Mouse (Mus musculus) liver, adult 10 weeks (tissue): ENCODE measurements around the gene Kcnmb1. TPM values are rescaled to one million over a fixed set of nuclear protein-coding genes. Genes with fewer than 3 reads are reported as not detected.

Source experiments
- polyA plus RNA-seq: library from polyadenylated mRNA; stranded (reverse); fragments of 350-450 nt; fragmentation: Illumina TruSeq; extraction: RNeasy Lipid Tissue Mini Kit (QIAGEN cat#74804); gene quantifications from one replicate; pipeline ENCODE4 v1.2.3, GENCODE M21; 2014; ENCODE audit warnings: low read depth, low replicate concordance

Gene Kcnmb1
- polyA plus RNA-seq, result not detected

DNA sequence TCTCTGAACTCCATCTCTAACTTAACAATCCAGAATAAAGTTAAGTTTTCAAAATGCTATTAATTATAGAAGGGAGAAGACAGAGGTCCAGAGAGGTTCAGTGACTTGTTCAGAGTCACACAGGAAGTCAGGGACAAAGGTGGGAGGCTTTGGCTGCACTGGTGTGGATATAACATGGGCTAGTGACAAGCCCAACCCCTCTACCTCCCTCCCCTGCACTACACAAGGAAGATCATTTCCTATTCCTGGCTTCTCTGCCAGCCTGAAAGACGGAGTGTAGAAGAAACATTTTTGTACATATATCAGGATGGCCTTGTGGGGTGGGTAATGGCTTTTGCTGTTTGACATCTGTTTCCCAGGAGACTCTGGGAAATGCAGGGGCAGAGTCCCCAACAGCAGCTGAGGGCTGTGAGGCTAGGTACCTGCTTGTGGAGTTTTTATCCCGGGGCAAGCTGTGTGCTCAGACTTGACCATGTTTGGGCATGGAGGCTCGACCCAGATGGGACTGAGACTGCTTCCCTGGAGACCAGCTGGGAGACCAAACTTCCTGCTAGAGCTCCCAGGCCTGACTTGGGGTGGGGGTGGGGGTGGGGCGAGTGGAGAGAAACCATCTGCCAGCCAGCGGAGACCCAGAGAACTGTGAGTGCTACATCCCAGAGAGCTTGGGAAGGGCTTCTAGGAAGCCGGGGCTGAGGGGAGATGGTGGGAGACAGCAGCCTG is at the start of gene Kcnmb1:
Kcnmb1 (plus strand) TSS at position 326 of the 720 bp plus-strand sequence.

GRCm38 (mm10) chr11:33992938-33993337 is 30.1 kb downstream of the Kcnmb1 start, which contains the start of gene Kcnip1:
Gene Kcnip1, minus strand, starts transcription at chr11:33993152.

Other genes starting within 250 kb of the Kcnmb1 start
- not detected for gene Kcnip1, start 30.1 kb downstream of the Kcnmb1 start, polyA plus RNA-seq
- gene Lcp2, start 83.9 kb downstream of the Kcnmb1 start, polyA plus RNA-seq, result 3.5 TPM
- not detected for gene 4930469K13Rik, start 135.5 kb downstream of the Kcnmb1 start, polyA plus RNA-seq
- gene Foxi1, start 245.1 kb downstream of the Kcnmb1 start, polyA plus RNA-seq, result not detected